Mouse (Mus musculus) midbrain, embryonic 13.5 days (tissue): ENCODE data around the gene Dexi. TPM values are rescaled to one million over a fixed set of nuclear protein-coding genes. Genes with fewer than 3 reads are reported as not detected.

Experiments
- ATAC-seq: fragments of 200-750 bp; cut with Nextera tagmentation; 2 replicates; pipeline ENCODE4 v1.8.0; 2017; ENCODE audit warnings: mild to moderate bottlenecking, moderate TSS enrichment, moderate library complexity
- H3K27ac ChIP-seq: fragments of 300-500 bp; sonication (generic); 2 replicates; pipeline ENCODE4 v1.5.1; 2015; ENCODE audit warnings: inconsistent platforms, mild to moderate bottlenecking, moderate library complexity
- H3K27me3 ChIP-seq: fragments of 300-500 bp; sonication (generic); 2 replicates; pipeline ENCODE4 v1.6.1; 2015; ENCODE audit warnings: mild to moderate bottlenecking, inconsistent platforms
- H3K36me3 ChIP-seq: fragments of 300-500 bp; sonication (generic); 2 replicates; pipeline ENCODE4 v1.6.1; 2015; ENCODE audit warnings: mild to moderate bottlenecking, inconsistent platforms
- H3K4me1 ChIP-seq: fragments of 300-500 bp; sonication (generic); replicated peaks from 2 replicates; pipeline ENCODE4 v1.6.1; 2015; ENCODE audit warnings: inconsistent platforms
- H3K4me2 ChIP-seq: fragments of 300-500 bp; sonication (generic); replicated peaks from 2 replicates; pipeline ENCODE4 v1.6.1; 2015; ENCODE audit warnings: moderate library complexity, mild to moderate bottlenecking, inconsistent platforms
- H3K4me3 ChIP-seq: fragments of 300-500 bp; sonication (generic); replicated peaks from 2 replicates; pipeline ENCODE4 v1.5.1; 2015; ENCODE audit warnings: mild to moderate bottlenecking, inconsistent platforms
- H3K9ac ChIP-seq: fragments of 300-500 bp; sonication (generic); replicated peaks from 2 replicates; pipeline ENCODE4 v1.6.1; 2015; ENCODE audit warnings: mild to moderate bottlenecking, inconsistent platforms
- H3K9me3 ChIP-seq: fragments of 300-500 bp; sonication (generic); 2 replicates; pipeline ENCODE4 v1.6.1; 2016; ENCODE audit warnings: mild to moderate bottlenecking, inconsistent platforms
- WGBS: fragments of 180-500 bp; shearing (Covaris S2); methylation state at CpG from one replicate; pipeline ENCODE4 v1.1.7; 2015; 5-methylcytosine and 5-hydroxymethylcytosine counted together
- polyA plus RNA-seq: library from polyadenylated mRNA; unstranded; fragments of >200 nt; fragmentation: Nextera tagmentation; extraction: Ambion mirVana; gene quantifications from 2 replicates; pipeline ENCODE4 v1.2.1, GENCODE M21; 2015

The Dexi gene
- polyA plus RNA-seq, 1 experiment from 2014 or later, result 18.2 TPM

DNA sequence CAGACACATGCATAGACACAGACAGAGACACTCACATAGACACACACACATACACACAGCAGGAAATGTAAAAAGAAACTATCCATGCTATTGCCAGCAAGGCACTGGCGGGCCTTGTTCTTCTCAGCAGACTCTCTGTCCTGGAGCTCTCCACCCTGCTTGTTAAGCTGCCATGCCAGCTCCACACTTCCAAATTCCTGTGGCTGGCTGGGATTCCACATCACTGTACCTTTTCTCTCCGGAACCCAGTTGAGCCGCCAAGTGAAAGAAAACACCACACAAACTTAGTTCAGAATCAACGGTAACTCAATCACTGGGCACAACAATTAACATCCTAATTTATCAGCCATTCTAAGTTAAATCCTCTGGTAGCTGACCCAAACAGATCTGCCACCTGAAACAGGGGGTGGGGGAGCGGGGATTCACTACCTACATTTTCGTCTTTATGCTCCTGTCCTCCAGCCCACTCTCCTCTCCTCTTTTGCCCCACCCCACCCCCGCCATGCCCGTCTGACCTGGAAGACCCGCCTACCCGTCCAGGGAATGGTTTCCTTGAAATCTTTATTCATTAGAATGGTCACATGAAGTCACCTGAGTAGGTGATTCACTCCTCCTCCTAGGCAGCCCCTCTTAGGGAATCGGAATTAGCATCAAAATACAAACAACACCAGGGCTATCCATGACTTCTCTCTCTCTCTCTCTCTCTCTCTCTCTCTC lies 75.3 kb downstream of the Dexi start:
- Histone ChIP-seq H3K9me3 (no peaks in the 10 kb centered on the region), H3K9ac (no peak overlapping the region), H3K4me2 (no peak overlapping the region), H3K36me3 (no peaks in the 10 kb centered on the region), H3K4me1 (no peaks in the 10 kb centered on the region), H3K27ac (no peak overlapping the region), H3K4me3 (no peak overlapping the region), H3K27me3 (no peaks in the 10 kb centered on the region)
- no peak for ATAC-seq
- WGBS, result 39% methylated on average over 11 of the region's 11 CpGs

DNA sequence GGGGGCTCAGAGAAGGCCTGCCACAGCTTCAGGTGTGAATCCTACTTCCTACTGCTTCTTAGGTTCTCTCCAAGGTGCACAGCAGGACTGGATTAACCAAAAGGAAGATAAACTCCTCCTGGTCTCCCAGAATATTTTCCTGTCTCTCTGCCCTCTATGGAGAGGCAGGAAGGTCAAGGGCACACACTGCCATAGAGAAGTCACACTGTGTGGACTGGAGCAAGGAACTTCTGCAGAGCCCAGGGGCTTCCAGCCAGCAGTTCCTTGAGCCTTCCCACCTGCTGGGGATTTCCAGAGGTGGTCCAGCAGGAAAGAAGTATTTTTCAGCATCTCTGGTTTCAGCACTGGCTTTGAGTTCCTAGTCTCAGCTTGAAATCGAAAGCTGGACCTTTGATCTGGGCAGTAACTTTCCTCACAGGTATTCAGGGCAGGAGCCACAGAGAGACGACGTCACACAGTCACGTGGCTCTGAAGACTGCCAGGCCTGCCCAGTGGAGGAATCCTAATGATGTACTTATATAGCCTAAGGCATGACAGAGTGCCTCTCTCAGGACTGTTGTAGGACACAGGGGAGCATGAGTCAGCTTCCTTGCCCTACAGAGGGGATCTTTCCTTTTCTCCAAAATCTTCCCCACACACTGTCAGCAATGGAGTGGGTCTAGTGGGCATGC lies 77.7 kb downstream of the Dexi start:
- 44% methylated on average over 4 of the region's 4 CpGs for WGBS
- no peak overlapping the region for H3K9ac ChIP-seq
- H3K27me3 ChIP-seq, result no peaks in the 10 kb centered on the region
- no peak overlapping the region for H3K4me2 ChIP-seq
- ATAC-seq, result no peak
- no peaks in the 10 kb centered on the region for H3K4me1 ChIP-seq
- H3K4me3 ChIP-seq, result no peak overlapping the region
- no peaks in the 10 kb centered on the region for H3K36me3 ChIP-seq
- no peak overlapping the region for H3K27ac ChIP-seq
- H3K9me3 ChIP-seq, result no peaks in the 10 kb centered on the region

- H3K9me3 ChIP-seq, result no peaks in the 10 kb centered on the region
- H3K4me3 ChIP-seq, result no peak overlapping the region
- H3K9ac ChIP-seq, result no peak overlapping the region
- no peaks in the 10 kb centered on the region for H3K27me3 ChIP-seq
- no peaks in the 10 kb centered on the region for H3K4me1 ChIP-seq
- WGBS, result 82% methylated on average over 2 of the region's 2 CpGs
- ATAC-seq, result no peak
- no peak overlapping the region for H3K27ac ChIP-seq
- no peaks in the 10 kb centered on the region for H3K36me3 ChIP-seq
- no peak overlapping the region for H3K4me2 ChIP-seq
Observed at GRCm38 (mm10) chr16:10461178-10461577, 81.7 kb downstream of the Dexi start.

DNA sequence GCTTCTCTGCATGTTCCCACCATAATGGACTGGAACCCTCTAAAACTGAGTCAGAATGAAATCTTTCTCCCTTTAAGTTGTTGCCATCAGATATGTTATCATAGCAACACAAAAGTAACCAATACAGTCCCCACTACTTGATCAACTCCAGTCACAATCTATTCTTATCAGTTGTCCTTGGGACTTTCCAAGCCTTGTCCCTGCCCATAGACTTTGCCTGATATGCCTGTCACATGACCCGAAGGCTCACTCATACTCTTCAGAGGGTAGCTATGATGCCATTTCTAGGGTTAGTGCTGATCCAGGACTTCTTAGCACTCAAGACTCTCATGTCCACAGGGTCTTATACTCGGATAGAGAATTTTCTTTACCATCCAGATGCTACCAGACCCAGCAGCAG lies 82.7 kb downstream of the Dexi start:
- Histone ChIP-seq H3K9ac (no peak overlapping the region), H3K27me3 (no peaks in the 10 kb centered on the region), H3K9me3 (no peaks in the 10 kb centered on the region), H3K4me1 (no peaks in the 10 kb centered on the region), H3K4me2 (no peak overlapping the region), H3K27ac (no peak overlapping the region), H3K4me3 (no peak overlapping the region), H3K36me3 (no peaks in the 10 kb centered on the region)
- ATAC-seq, result no peak
- 70% methylated on average over 2 of the region's 2 CpGs for WGBS

DNA sequence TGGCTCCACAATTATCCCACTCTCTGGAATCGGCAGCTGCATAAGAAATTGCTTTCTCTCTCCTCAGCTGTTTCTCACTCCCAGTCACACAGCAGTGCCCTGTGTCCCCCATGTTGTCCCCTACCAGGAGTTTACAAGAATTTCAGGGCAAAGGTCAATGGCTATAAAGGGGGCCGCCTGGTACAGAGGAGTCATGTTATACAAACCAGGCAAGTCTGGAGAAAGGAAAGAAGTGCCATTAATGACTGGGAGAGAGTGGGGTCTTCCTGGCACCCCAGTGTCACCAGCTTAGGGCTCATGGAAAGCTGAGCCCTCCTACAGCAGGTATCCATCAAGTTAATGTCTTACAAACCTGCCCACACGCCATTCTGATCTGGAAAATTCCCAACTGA lies 88.3 kb downstream of the Dexi start:
- ATAC-seq, result no peak

DNA sequence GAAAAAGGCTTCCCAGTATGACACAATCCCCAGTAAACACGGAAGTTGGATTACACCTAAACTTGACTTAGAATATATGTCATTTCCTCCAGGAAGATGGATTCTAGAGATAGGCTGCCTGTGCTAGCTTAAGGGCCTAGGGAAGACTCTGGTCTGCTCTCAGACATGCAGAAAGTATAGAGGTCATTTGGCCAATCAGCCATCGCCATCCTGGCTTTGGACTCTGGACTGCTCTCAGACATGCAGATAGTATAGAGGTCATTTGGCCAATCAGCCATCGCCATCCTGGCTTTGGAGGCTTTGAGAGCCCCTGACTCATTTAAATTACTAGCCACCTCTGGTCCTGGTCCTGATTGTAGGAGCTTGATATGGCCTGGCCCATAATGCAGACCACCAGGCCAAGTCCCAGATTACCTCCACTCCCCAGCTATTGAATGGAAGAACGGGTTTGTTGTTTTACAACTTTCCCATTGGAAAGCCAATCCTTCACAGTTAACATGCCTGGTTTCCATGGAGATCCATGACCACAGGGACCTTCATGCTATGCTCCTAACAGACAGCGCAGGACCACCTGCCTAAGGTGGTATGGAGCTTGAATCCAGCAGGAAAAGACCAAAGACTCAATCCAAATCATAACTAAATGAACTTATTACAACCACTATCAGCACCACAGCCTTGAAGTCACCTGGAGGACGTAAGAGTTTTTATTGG lies 88.8 kb downstream of the Dexi start:
- H3K4me2 ChIP-seq, result no peak overlapping the region
- H3K27ac ChIP-seq, result no peak overlapping the region
- H3K4me3 ChIP-seq, result no peak overlapping the region
- no peaks in the 10 kb centered on the region for H3K27me3 ChIP-seq
- H3K36me3 ChIP-seq, result no peaks in the 10 kb centered on the region
- H3K9ac ChIP-seq, result no peak overlapping the region
- ATAC-seq, result no peak
- 85% methylated on average over 6 of the region's 6 CpGs for WGBS
- H3K9me3 ChIP-seq, result no peaks in the 10 kb centered on the region
- no peaks in the 10 kb centered on the region for H3K4me1 ChIP-seq

More for the DNA sequence above, 88.3 kb downstream of the Dexi start:
- no peaks in the 10 kb centered on the region for H3K9me3 ChIP-seq
- no peak overlapping the region for H3K27ac ChIP-seq
- H3K27me3 ChIP-seq, result no peaks in the 10 kb centered on the region
- H3K4me2 ChIP-seq, result no peak overlapping the region
- no peak overlapping the region for H3K9ac ChIP-seq
- no peak overlapping the region for H3K4me3 ChIP-seq
- WGBS, result 71% methylated on average over 3 of the region's 3 CpGs
- no peaks in the 10 kb centered on the region for H3K4me1 ChIP-seq
- H3K36me3 ChIP-seq, result no peaks in the 10 kb centered on the region

Other genes starting within 250 kb of the Dexi start
- gene Emp2, start 229.1 kb downstream of the Dexi start, polyA plus RNA-seq, result 2.9 and 3.1 TPM in 2 replicates
- 2.1 and 2.9 TPM in 2 replicates for gene Tekt5, start 147.6 kb downstream of the Dexi start, polyA plus RNA-seq
- gene Nubp1, start 131.1 kb downstream of the Dexi start, polyA plus RNA-seq, result 52.2 and 53.3 TPM in 2 replicates
- 42.9 and 44.1 TPM in 2 replicates for gene Tvp23a, start 95.7 kb downstream of the Dexi start, polyA plus RNA-seq
- gene Ciita, start 63.0 kb downstream of the Dexi start, polyA plus RNA-seq, result 0.40 and 0.67 TPM in 2 replicates
- gene Clec16a, start 2.3 kb upstream of the Dexi start, polyA plus RNA-seq, result 65.7 and 70.2 TPM in 2 replicates
- 1.3 and 2.3 TPM in 2 replicates for gene Socs1, start 242.5 kb upstream of the Dexi start, polyA plus RNA-seq
- not detected in 2 replicates for gene Tnp2, start 245.6 kb upstream of the Dexi start, polyA plus RNA-seq
- gene Prm3, start 247.9 kb upstream of the Dexi start, polyA plus RNA-seq, result not detected in 2 replicates